Mouse (Mus musculus) layer of hippocampus, adult 9-10 months (tissue): ENCODE results near the gene Pibf1.

Experiments used
- DNase-seq: peaks from one replicate; pipeline ENCODE4 v3.0.0; 2022; ENCODE audit warnings: low spot score

Gene Pibf1

DNA sequence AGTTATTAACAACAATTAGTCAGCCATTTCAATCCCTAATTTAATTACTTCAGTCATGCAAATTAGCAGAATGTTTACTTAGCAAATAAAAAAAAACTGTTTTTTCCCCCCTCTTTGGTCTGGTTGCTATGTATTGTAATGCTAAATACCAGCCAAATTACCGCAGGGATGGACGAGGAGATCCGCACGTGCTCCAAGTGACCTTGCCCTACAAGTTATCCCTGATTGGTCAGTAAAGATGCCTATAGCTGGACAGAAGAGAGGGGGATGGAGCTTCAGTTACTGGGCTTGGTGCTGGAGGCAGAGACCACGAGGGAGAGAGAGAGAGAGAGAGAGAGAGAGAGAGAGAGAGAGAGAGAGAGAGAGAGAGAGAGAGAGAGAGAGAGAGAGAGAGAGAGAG, 167.5 kb downstream of the Pibf1 start:
- DNase-seq = no peak

DNA sequence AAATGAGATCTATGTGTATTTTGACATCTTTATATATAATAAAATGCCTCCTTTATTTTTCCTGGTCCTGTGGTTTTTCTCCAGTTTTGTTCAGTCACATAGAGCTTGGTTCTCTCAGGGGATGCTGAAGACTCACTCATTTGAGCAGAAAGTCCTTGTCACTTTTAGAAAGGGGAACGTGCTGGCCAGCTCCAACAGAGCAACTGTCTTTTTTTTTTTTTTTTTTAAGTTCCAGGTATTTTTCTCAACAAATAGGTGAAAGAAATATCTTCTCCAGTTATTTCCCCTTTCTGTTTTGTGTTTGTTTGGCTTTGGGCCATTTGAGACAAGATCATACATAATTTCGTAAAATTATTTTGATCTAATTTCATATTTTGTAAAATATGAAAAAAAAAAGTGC, 174.8 kb downstream of the Pibf1 start:
- no peak for DNase-seq

DNA sequence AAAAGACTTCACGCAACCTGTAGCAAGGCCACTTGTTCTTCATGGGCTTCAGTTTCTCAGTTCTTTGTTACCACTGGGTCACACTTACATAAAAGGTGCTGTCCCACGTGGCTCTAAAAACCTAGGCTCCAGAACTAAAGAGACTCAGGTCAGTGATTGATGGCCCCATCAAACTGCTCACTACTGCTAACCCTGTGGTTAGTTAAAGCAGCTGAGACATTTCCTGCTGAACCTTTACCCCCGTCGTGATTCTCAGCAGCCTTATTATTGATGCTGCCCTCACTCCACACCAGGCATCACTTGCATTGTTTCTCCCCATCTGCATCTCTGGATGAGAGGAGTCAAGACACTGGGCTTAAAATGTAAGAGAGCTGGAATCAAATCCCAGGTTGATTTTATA, 176.6 kb downstream of the Pibf1 start:
- no peak for DNase-seq

DNA sequence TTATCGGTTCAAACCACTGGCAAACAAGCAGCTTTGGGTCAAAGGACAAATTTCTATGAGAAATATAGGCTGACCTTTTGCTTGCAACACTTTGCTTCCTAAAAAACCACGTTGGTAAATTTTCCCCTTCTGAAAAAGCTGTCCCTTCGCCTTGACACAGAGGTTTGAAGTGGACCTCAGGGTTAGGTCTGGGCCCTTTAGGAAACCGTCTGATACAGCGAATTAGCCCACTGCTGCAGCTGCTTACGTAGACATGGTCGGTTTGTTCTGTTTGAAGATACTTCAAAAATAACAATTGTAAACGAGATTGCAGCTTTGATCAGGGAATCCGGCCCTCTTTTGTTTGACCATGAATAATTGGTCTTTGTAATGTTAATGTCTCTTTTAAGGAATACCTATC, 179.1 kb downstream of the Pibf1 start:
- DNase-seq = no peak

DNA sequence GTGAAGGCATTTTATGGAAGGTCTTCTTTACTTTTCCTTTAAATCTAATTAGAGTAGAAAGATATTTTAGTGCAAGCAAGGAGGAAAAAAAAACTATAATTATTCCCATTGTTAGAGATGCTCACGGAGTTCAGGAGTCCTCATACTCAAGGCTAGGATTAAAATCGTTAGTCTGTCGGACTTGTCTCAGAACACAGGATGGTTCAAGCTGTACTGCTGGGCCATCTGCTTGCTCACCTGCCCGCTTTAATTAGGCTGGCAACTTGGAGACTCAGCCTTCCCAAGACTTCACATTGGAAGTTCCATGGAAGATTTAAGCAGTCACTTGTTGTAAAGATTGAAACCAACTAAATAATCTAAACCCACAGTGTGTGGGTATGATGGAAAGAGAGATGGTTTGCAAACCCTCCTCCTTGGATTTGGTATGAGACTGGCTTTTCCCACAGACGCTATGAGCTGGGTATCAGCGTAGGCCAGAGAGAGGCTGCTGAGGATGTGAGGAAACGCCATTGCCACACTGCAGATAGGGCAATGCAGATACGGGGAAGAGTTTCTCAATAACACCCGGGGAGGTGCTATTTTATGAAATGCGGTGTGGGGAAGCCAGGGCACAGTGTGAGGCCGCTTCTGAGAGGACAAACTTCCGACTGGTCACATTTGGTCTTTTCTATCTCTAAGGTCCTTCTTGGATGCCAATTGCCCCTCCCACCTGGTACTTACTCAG, 179.7 kb downstream of the Pibf1 start:
- no peak for DNase-seq

DNA sequence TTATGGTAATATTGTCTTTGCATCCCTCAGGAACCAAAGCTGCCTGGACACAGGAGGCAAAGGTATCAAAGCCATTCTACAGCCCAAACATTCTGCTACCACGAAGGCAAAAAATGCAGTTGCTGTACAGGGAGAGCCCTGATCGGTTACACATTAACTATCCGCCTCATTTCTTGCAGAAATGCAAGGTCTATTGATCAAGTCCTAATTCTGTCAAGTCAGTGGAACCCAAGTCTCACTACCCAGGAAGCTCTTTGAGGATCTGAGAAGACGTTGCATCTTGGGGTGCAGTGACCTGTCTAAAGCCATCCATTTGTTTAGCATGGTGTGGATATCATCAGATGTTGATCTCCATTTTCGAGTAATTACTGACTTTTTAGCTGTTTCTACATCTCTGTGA, 181.2 kb downstream of the Pibf1 start:
- no peak for DNase-seq

DNA sequence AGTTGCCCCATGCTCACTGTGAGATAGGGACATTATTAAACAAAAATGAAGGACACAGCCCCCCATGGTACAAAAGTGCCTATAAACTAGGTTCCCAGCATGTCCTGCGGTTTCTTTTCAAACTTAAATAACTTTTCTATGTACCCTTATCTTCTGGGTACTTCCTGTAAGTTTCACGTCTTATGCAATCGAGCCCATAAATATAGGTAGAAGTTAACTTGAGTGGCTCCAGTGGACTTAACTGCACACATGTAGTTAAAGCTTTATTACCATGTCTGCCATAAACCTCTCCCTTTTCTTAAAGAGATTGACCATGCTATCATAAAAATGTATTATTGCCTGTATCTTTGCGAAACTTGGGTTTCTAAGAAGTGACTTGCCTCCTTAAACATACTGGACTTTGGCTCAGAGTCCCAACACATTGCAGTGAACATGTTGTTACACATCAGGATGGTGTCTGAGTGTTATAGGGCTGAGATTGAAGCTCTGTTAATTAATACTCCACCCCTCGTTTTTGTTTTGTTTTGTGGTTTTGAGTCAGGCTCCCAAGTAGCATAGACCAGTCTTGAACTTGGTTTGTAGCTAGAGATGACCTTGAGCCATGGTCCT, 181.7 kb downstream of the Pibf1 start:
- no peak for DNase-seq

DNA sequence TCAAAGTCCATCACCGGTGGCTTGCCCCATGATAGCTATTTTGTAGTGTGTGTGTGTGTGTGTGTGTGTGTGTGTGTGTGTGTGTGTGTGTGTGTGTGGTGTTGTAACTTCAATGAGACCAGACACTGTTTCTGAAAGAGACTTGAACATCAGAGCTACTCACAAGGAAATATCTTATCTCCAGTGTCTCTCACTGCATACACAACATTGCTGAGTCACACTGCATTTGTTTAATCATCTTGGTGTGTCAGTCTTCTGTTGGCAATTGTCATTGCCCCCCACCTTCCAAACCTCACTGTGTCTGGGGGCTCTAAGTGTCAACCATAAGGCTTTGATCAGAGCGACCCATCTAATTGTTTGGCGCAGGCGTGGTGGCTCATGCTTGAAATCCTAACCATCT, 186.3 kb downstream of the Pibf1 start:
- DNase-seq = no peak

DNA sequence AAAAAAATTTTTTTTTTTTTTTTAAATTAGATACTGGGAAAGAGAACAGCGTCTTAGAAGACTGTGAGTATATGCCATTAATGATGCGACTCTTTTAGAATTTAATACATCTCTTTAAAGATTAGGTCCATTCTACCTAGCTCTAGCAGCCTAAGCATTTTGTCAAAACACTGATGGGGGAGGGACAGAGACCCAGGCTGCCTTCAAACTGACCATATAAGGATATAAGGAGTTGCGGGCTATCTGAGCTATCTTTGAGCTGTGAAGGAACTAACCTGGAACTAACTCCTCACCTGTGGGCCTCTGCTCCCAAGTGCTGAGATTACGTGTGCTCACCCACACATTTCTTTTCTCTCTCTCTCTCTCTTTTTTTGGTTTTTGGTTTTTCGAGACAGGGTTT, 193.0 kb downstream of the Pibf1 start:
- DNase-seq = no peak

DNA sequence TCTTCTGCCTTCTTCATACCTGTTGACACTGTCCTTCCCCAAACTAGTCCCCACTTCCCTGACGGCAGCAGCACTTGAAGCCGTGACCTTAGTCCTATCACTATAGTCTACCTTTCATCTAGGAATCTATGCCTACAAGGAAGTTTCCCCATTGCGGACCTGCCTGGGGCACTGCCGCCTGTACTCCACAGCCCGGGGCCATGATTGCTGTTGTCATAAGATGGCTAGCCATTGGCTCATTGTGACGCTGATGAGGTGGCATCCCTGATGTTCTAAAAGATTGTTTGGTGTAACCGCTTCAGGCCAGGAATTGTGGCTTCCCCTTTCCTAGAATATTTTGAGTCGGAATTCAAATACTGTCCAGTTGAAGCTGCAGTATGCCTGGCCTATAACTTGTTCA, 195.2 kb downstream of the Pibf1 start:
- DNase-seq = no peak

DNA sequence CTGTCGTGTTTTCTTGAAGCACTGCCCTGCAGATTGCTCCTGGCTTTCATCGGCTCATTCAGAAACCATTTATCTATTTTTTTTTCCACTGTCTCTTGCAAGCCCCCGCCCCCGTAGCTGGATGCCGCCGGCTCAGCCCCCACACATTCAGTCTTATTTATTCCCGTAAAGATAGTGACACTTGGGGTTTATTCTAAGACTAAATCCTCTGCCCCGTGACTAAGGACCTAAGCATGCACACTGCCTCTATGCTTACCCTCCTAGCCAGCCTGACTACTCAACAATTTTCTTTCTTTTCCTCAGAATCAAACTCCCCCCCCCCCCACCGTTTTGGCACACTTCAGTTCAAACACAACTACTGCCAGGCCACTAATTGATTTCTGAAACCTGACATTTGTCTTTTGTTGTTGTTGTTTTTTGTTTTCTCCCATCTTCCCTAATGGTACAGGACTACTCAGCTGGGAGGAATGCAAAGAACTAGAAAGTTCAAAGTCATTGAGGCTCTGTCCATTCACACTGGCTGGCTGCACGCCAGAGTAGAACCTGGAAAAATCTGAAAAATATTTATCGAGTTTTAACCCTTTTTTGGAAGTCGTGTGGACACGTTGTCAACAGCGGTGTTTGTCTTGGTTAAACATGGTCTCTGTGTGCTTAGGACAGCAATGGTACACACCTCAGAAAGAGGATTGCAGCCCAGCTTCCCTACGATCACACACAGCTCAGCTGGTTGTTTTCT, 196.6 kb downstream of the Pibf1 start:
- DNase-seq = no peak

DNA sequence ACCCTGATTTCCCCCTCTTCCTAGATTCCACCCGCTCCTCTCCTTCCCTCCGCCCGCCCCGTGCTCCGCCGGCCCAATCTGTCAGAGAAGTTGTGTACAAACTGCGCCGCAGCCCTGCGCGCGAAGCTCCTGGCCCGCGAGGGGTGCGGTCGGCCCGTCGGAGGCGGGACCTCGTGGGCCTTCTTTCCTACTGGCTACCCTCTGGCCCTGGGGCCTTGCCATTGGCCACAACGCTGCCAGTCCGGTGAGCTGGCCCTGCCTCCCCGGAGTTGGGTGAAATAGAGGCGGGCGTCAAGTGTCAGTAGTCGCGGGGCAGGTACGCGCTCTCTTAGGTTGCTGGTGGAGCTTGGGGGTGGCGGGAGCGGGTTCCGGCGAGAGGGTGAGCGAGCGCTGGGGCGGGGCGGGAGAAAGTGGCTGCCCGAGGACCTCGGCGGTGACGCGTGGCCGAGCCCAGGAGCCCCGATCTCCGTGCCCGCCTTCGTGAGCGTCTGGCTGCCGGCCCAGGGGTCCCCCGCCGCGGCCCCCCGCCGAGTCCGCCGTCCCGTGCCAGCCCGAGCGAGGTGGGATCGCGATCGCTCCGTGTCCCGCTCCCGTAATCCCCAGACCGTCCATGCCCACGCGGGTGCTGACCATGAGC, 199.3 kb downstream of the Pibf1 start, which contains the start of gene Klf5:
Gene Klf5, plus strand, starts transcription at position 307 of the 637 bp plus-strand sequence.
- DNase-seq = peak; percentile 45

DNA sequence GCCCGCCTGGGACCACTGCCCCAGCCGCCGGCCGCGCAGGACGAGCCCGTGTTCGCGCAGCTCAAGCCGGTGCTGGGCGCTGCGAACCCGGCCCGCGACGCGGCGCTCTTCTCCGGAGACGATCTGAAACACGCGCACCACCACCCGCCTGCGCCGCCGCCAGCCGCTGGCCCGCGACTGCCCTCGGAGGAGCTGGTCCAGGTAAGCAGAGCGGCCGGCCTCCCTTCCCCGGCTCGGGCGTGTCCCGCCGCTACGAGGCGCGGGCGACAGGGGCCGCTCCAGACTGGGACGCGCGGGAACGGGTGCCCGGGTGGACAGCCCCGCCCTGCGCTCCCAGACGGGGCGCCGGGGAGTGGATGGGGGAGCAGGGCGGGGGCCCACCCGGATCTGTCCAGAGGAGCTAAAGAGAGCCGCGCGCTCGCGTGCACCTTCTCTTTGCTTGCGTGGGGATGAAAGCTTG, 199.8 kb downstream of the Pibf1 start:
- DNase-seq = no peak

DNA sequence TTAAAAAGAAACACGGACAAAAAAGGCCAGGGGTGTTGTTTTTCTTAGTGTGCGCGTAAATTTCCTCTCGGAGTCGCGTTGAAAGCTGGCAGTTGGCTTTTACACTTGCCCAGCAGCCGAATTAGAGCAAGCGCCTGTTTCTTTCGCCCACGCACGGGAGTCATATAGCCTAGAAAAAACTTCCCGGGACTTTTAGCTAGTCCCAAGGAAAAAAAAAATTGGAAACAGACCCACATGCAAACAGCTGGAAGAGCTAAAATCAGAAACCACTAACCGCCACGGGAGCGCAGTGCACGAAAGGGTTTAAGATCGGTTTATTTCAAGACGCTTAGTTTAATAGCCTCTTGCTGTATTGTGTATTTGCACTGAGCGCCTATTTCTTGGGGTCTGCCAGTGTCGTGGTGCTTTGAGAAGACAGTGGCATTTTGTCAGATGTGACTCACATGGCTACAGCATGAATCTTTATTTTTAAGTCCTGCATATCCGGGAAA, 200.5 kb downstream of the Pibf1 start:
- no peak for DNase-seq

DNA sequence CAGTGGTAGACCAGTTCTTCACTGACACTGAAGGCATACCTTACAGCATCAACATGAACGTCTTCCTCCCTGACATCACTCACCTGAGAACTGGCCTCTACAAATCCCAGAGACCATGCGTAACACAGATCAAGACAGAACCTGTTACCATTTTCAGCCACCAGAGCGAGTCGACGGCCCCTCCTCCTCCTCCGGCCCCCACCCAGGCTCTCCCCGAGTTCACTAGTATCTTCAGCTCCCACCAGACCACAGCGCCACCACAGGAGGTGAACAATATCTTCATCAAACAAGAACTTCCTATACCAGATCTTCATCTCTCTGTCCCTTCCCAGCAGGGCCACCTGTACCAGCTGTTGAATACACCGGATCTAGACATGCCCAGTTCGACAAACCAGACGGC, 202.2 kb downstream of the Pibf1 start:
- DNase-seq = no peak
